Mouse (Mus musculus) intestine, embryonic 15.5 days (tissue): ENCODE measurements at regions not wholly inside any gene's neighbourhood (a gene's known extent, or its start where the extent isn't known, plus 50 kb on each side); places are given as distances from the start of the nearest gene placed in this dataset.

Source experiments
- ATAC-seq: fragments of 200-750 bp; cut with Nextera tagmentation; 2 replicates; pipeline ENCODE4 v1.8.0; 2017; ENCODE audit warnings: moderate TSS enrichment, moderate library complexity
- H3K27ac ChIP-seq: fragments of 300-500 bp; sonication (generic); 2 replicates; pipeline ENCODE4 v1.5.1; 2015; ENCODE audit warnings: mild to moderate bottlenecking, inconsistent platforms
- H3K27me3 ChIP-seq: fragments of 300-500 bp; sonication (generic); replicated peaks from 2 replicates; pipeline ENCODE4 v1.6.1; 2015; ENCODE audit warnings: inconsistent platforms
- H3K36me3 ChIP-seq: fragments of 300-500 bp; sonication (generic); 2 replicates; pipeline ENCODE4 v1.6.1; 2015; ENCODE audit warnings: inconsistent platforms
- H3K4me1 ChIP-seq: fragments of 300-500 bp; sonication (generic); replicated peaks from 2 replicates; pipeline ENCODE4 v1.6.1; 2015; ENCODE audit warnings: inconsistent platforms
- H3K4me2 ChIP-seq: fragments of 300-500 bp; sonication (generic); replicated peaks from 2 replicates; pipeline ENCODE4 v1.6.1; 2015; ENCODE audit warnings: mild to moderate bottlenecking, inconsistent platforms
- H3K4me3 ChIP-seq: fragments of 300-500 bp; sonication (generic); replicated peaks from 2 replicates; pipeline ENCODE4 v1.5.1; 2015; ENCODE audit warnings: inconsistent platforms
- H3K9ac ChIP-seq: fragments of 300-500 bp; sonication (generic); 2 replicates; pipeline ENCODE4 v1.6.1; 2015; ENCODE audit warnings: inconsistent platforms
- H3K9me3 ChIP-seq: fragments of 300-500 bp; sonication (generic); 2 replicates; pipeline ENCODE4 v1.6.1; 2016; ENCODE audit warnings: inconsistent platforms
- WGBS: fragments of 180-500 bp; shearing (Covaris S2); methylation state at CpG from one replicate; pipeline ENCODE4 v1.1.7; 2015; 5-methylcytosine and 5-hydroxymethylcytosine counted together

- Histone ChIP-seq H3K9me3 (no peaks in the 10 kb centered on the region), H3K4me3 (no peak overlapping the region), H3K4me1 (no peaks in the 10 kb centered on the region), H3K4me2 (no peak overlapping the region), H3K9ac (no peak overlapping the region), H3K27me3 (no peaks in the 10 kb centered on the region), H3K36me3 (no peaks in the 10 kb centered on the region), H3K27ac (no peak overlapping the region)
- ATAC-seq = no peak
- WGBS = 67% methylated on average over 7 of the region's 7 CpGs
These were observed 194.1 kb downstream of the Fgf9 start for GRCm38 (mm10) chr14:58264401-58264800.

GRCm38 (mm10) chr14:58253369-58253968 lies 183.1 kb downstream of the Fgf9 start:
- Histone ChIP-seq H3K9me3 (no peaks in the 10 kb centered on the region), H3K27me3 (no peaks in the 10 kb centered on the region), H3K4me2 (no peak overlapping the region), H3K4me1 (peaks cover 7% of the 10 kb centered on the region; the same call in 1 of the 2 replicates), H3K27ac (no peak overlapping the region), H3K4me3 (no peak overlapping the region), H3K9ac (no peak overlapping the region), H3K36me3 (no peaks in the 10 kb centered on the region)
- peak; percentile 80 for ATAC-seq
- 24% methylated on average over 3 of the region's 3 CpGs for WGBS

- H3K36me3 ChIP-seq = no peaks in the 10 kb centered on the region
- ATAC-seq = no peak
- H3K9ac ChIP-seq = no peak overlapping the region
- no peaks in the 10 kb centered on the region for H3K9me3 ChIP-seq
- no peak overlapping the region for H3K4me2 ChIP-seq
- no peak overlapping the region for H3K27ac ChIP-seq
- H3K4me3 ChIP-seq = no peak overlapping the region
- no peaks in the 10 kb centered on the region for H3K27me3 ChIP-seq
- 81% methylated on average over 1 of the region's 1 CpGs for WGBS
- no peaks in the 10 kb centered on the region for H3K4me1 ChIP-seq
These were observed 155.5 kb downstream of the Fgf9 start for GRCm38 (mm10) chr14:58225869-58226268.

- no peaks in the 10 kb centered on the region for H3K4me1 ChIP-seq
- no peak overlapping the region for H3K4me2 ChIP-seq
- no peak overlapping the region for H3K9ac ChIP-seq
- H3K4me3 ChIP-seq = no peak overlapping the region
- H3K27me3 ChIP-seq = no peaks in the 10 kb centered on the region
- 77% methylated on average over 3 of the region's 3 CpGs for WGBS
- no peaks in the 10 kb centered on the region for H3K9me3 ChIP-seq
- H3K36me3 ChIP-seq = no peaks in the 10 kb centered on the region
- no peak for ATAC-seq
- no peak overlapping the region for H3K27ac ChIP-seq
These were observed 154.1 kb downstream of the Fgf9 start for GRCm38 (mm10) chr14:58224419-58224818.

- H3K36me3 ChIP-seq = no peaks in the 10 kb centered on the region
- H3K4me1 ChIP-seq = no peaks in the 10 kb centered on the region
- WGBS = 89% methylated on average over 1 of the region's 1 CpGs
- H3K27ac ChIP-seq = no peak overlapping the region
- H3K27me3 ChIP-seq = no peaks in the 10 kb centered on the region
- ATAC-seq = no peak
- no peak overlapping the region for H3K4me3 ChIP-seq
- H3K9ac ChIP-seq = no peak overlapping the region
- no peak overlapping the region for H3K4me2 ChIP-seq
- H3K9me3 ChIP-seq = no peaks in the 10 kb centered on the region
These were observed 138.1 kb downstream of the Fgf9 start for GRCm38 (mm10) chr14:58208401-58208800.

GRCm38 (mm10) chr14:58202607-58203295 lies 132.4 kb downstream of the Fgf9 start:
- H3K36me3 ChIP-seq = no peaks in the 10 kb centered on the region

GRCm38 (mm10) chr14:58189948-58190347 lies 119.6 kb downstream of the Fgf9 start:
- Histone ChIP-seq H3K27me3 (no peaks in the 10 kb centered on the region), H3K9me3 (no peaks in the 10 kb centered on the region), H3K4me1 (no peaks in the 10 kb centered on the region), H3K27ac (no peak overlapping the region; the same call in 1 of the 2 replicates), H3K4me2 (no peak overlapping the region), H3K36me3 (no peaks in the 10 kb centered on the region), H3K9ac (no peak overlapping the region), H3K4me3 (no peak overlapping the region)
- ATAC-seq = peak; percentile 43; the same call in 1 of the 2 replicates
- 65% methylated on average over 15 of the region's 15 CpGs for WGBS

More at GRCm38 (mm10) chr14:58202607-58203295, 132.4 kb downstream of the Fgf9 start:
- H3K27me3 ChIP-seq = no peaks in the 10 kb centered on the region
- no peaks in the 10 kb centered on the region for H3K9me3 ChIP-seq
- WGBS = 75% methylated on average over 6 of the region's 6 CpGs
- no peak for ATAC-seq
- no peak overlapping the region for H3K4me3 ChIP-seq
- no peak overlapping the region for H3K27ac ChIP-seq
- H3K9ac ChIP-seq = no peak overlapping the region
- no peaks in the 10 kb centered on the region for H3K4me1 ChIP-seq
- H3K4me2 ChIP-seq = no peak overlapping the region

GRCm38 (mm10) chr14:58182869-58183268 lies 112.5 kb downstream of the Fgf9 start:
- WGBS = 59% methylated on average over 5 of the region's 5 CpGs
- Histone ChIP-seq H3K27me3 (no peaks in the 10 kb centered on the region), H3K4me3 (no peak overlapping the region), H3K36me3 (no peaks in the 10 kb centered on the region), H3K9me3 (no peaks in the 10 kb centered on the region), H3K4me1 (0 out of 2 replicates have a peak, but pooled peaks cover 3% of the 10 kb centered on the region), H3K4me2 (no peak overlapping the region), H3K27ac (no peak overlapping the region), H3K9ac (no peak overlapping the region)
- no peak; the same call in 1 of the 2 replicates for ATAC-seq

GRCm38 (mm10) chr14:58180724-58181123 lies 110.4 kb downstream of the Fgf9 start:
- no peak for ATAC-seq
- Histone ChIP-seq H3K27ac (no peak overlapping the region), H3K4me2 (no peak overlapping the region), H3K27me3 (no peaks in the 10 kb centered on the region), H3K4me1 (0 out of 2 replicates have a peak, but pooled peaks cover 3% of the 10 kb centered on the region), H3K36me3 (no peaks in the 10 kb centered on the region), H3K4me3 (no peak overlapping the region), H3K9me3 (no peaks in the 10 kb centered on the region; the same call in 1 of the 2 replicates), H3K9ac (no peak overlapping the region)

GRCm38 (mm10) chr14:58175651-58176363 lies 105.5 kb downstream of the Fgf9 start:
- Histone ChIP-seq H3K4me1 (0 out of 2 replicates have a peak, but pooled peaks cover 3% of the 10 kb centered on the region), H3K27me3 (no peaks in the 10 kb centered on the region), H3K9ac (no peak overlapping the region), H3K4me2 (peak overlapping the region; percentile 22; the same call in 1 of the 2 replicates), H3K9me3 (no peaks in the 10 kb centered on the region; the same call in 1 of the 2 replicates), H3K4me3 (no peak overlapping the region), H3K36me3 (no peaks in the 10 kb centered on the region), H3K27ac (peak overlapping the region; percentile 85)
- 53% methylated on average over 5 of the region's 5 CpGs for WGBS
- ATAC-seq = peak; percentile 80

- Histone ChIP-seq H3K27me3 (no peaks in the 10 kb centered on the region), H3K4me1 (no peaks in the 10 kb centered on the region), H3K4me3 (no peak overlapping the region), H3K9ac (no peak overlapping the region), H3K27ac (peak overlapping the region; percentile 85), H3K36me3 (no peaks in the 10 kb centered on the region), H3K9me3 (no peaks in the 10 kb centered on the region; the same call in 1 of the 2 replicates), H3K4me2 (no peak overlapping the region)
- WGBS = 63% methylated on average over 6 of the region's 6 CpGs
- ATAC-seq = peak; percentile 68
These were observed 104.2 kb downstream of the Fgf9 start for GRCm38 (mm10) chr14:58174512-58174911.

- H3K27me3 ChIP-seq = no peaks in the 10 kb centered on the region
- whole genome bisulfite sequencing = 43% methylated on average over 5 of the region's 5 CpGs
- no peaks in the 10 kb centered on the region for H3K4me1 ChIP-seq
- H3K9ac ChIP-seq = no peak overlapping the region
- no peaks in the 10 kb centered on the region for H3K9me3 ChIP-seq
- ATAC-seq = peak; percentile 89
- H3K36me3 ChIP-seq = no peaks in the 10 kb centered on the region
- H3K4me2 ChIP-seq = no peak overlapping the region
- no peak overlapping the region for H3K27ac ChIP-seq
- H3K4me3 ChIP-seq = no peak overlapping the region
These were observed 98.6 kb downstream of the Fgf9 start for GRCm38 (mm10) chr14:58168920-58169319.
